Mouse (Mus musculus): ENCODE results near the gene Smim4.

The Smim4 gene

GRCm38 (mm10) chr14:31138219-31138896, 9.6 kb upstream of the Smim4 start:
- DNase-seq, result peak; percentile 42

GRCm38 (mm10) chr14:31137791-31138190, 9.0 kb upstream of the Smim4 start:
- peak; percentile 80 for DNase-seq

GRCm38 (mm10) chr14:31137281-31137595, 8.5 kb upstream of the Smim4 start:
- DNase-seq, result peak; percentile 35

GRCm38 (mm10) chr14:31136411-31137280, 7.9 kb upstream of the Smim4 start:
- no peak for DNase-seq

GRCm38 (mm10) chr14:31135495-31136410, 7.0 kb upstream of the Smim4 start:
- DNase-seq, result no peak

GRCm38 (mm10) chr14:31134015-31135000, 5.6 kb upstream of the Smim4 start:
- DNase-seq, result peak; percentile 21

GRCm38 (mm10) chr14:31133023-31133665, 4.4 kb upstream of the Smim4 start:
- DNase-seq, result peak; percentile 25

GRCm38 (mm10) chr14:31132491-31132975, 3.8 kb upstream of the Smim4 start:
- no peak for DNase-seq

- peak; percentile 71 for DNase-seq
These were observed 3.3 kb upstream of the Smim4 start for GRCm38 (mm10) chr14:31132031-31132430.

- peak; percentile 57 for DNase-seq
These were observed 2.6 kb upstream of the Smim4 start for GRCm38 (mm10) chr14:31131272-31131821.

GRCm38 (mm10) chr14:31130236-31131220, 1.8 kb upstream of the Smim4 start, which contains the start of gene Nt5dc2:
Gene Nt5dc2 (plus strand): TSS chr14:31131053.
- DNase-seq, result peak; percentile 96

GRCm38 (mm10) chr14:31129326-31130235, 825 bp upstream of the Smim4 start:
- no peak for DNase-seq

GRCm38 (mm10) chr14:31128101-31128825, 493 bp downstream of the Smim4 start:
- peak; percentile 68 for DNase-seq

- DNase-seq, result no peak
These were observed 1.9 kb downstream of the Smim4 start for GRCm38 (mm10) chr14:31126826-31127225.

GRCm38 (mm10) chr14:31125106-31126075, 3.4 kb downstream of the Smim4 start:
- DNase-seq, result no peak

GRCm38 (mm10) chr14:31115522-31115921, 13.2 kb downstream of the Smim4 start:
- no peak for DNase-seq

Measured in kidney, postnatal 10 days (tissue).